Mouse (Mus musculus): ENCODE data around the gene Cald1. TPM values are rescaled to one million over a fixed set of nuclear protein-coding genes. Genes with fewer than 3 reads are reported as not detected.

The Cald1 gene
- polyA plus RNA-seq (2015; fragmentation: Nextera tagmentation; extraction: Ambion mirVana) = 122 and 138 TPM in 2 replicates

- peak within 1 kb of the TSS; percentile 60 for H3K4me3 ChIP-seq (ENCODE audit: low read length)
- H3K4me2 ChIP-seq (ENCODE audit: low read depth, low read length) = peak within 1 kb of the TSS; percentile 80
- H3K36me3 ChIP-seq (ENCODE audit: control insufficient read depth, insufficient read depth) = no peaks in the 10 kb centered on the region
- peaks cover 30% of the 10 kb centered on the region for H3K4me1 ChIP-seq (ENCODE audit: control insufficient read depth, insufficient read depth, low read length)
- 8% methylated on average over 16 of the region's 16 CpGs for WGBS
- H3K9ac ChIP-seq (ENCODE audit: low read length) = peak within 1 kb of the TSS; percentile 71
- H3K9me3 ChIP-seq (replicated peaks; ENCODE audit: control insufficient read depth, low read length) = no peaks in the 10 kb centered on the region
- H3K27ac ChIP-seq (ENCODE audit: low read length) = peak within 1 kb of the TSS; percentile 89
- H3K27me3 ChIP-seq (ENCODE audit: control insufficient read depth, insufficient read depth, low read length) = no peaks in the 10 kb centered on the region
- peak; percentile 91 for ATAC-seq (replicated peaks; ENCODE audit: extremely low read depth, insufficient read depth, low FRiP score)
These were observed at the start of gene Cald1 for GRCm38 (mm10) chr6:34598121-34599065. Gene Cald1 (plus strand): TSS chr6:34598500.

- Histone ChIP-seq H3K4me2 (ENCODE audit: low read depth, low read length) (no peak overlapping the region), H3K4me1 (ENCODE audit: control insufficient read depth, insufficient read depth, low read length) (no peaks in the 10 kb centered on the region), H3K36me3 (ENCODE audit: control insufficient read depth, insufficient read depth) (no peaks in the 10 kb centered on the region), H3K4me3 (ENCODE audit: low read length) (no peak overlapping the region), H3K27ac (ENCODE audit: low read length) (no peak overlapping the region), H3K9me3 (replicated peaks; ENCODE audit: control insufficient read depth, low read length) (peaks cover 5% of the 10 kb centered on the region; the same call in 1 of the 2 replicates), H3K27me3 (ENCODE audit: control insufficient read depth, insufficient read depth, low read length) (no peaks in the 10 kb centered on the region), H3K9ac (ENCODE audit: low read length) (no peak overlapping the region)
- 38% methylated on average over 2 of the region's 2 CpGs for WGBS
- no peak for ATAC-seq (replicated peaks; ENCODE audit: extremely low read depth, insufficient read depth, low FRiP score)
These were observed 49.3 kb upstream of the Cald1 start for GRCm38 (mm10) chr6:34549017-34549416.

GRCm38 (mm10) chr6:34552489-34553157 lies 45.7 kb upstream of the Cald1 start:
- Histone ChIP-seq H3K9ac (ENCODE audit: low read length) (no peak overlapping the region), H3K4me2 (ENCODE audit: low read depth, low read length) (no peak overlapping the region), H3K9me3 (replicated peaks; ENCODE audit: control insufficient read depth, low read length) (peaks cover 5% of the 10 kb centered on the region; the same call in 1 of the 2 replicates), H3K36me3 (ENCODE audit: control insufficient read depth, insufficient read depth) (no peaks in the 10 kb centered on the region), H3K27me3 (ENCODE audit: control insufficient read depth, insufficient read depth, low read length) (no peaks in the 10 kb centered on the region), H3K4me3 (ENCODE audit: low read length) (no peak overlapping the region), H3K4me1 (ENCODE audit: control insufficient read depth, insufficient read depth, low read length) (no peaks in the 10 kb centered on the region), H3K27ac (ENCODE audit: low read length) (no peak overlapping the region)
- no peak for ATAC-seq (replicated peaks; ENCODE audit: extremely low read depth, insufficient read depth, low FRiP score)
- 89% methylated on average over 4 of the region's 4 CpGs for WGBS

GRCm38 (mm10) chr6:34554291-34554997 lies 43.9 kb upstream of the Cald1 start:
- H3K36me3 ChIP-seq (ENCODE audit: control insufficient read depth, insufficient read depth) = no peaks in the 10 kb centered on the region

GRCm38 (mm10) chr6:34559521-34559920 lies 38.8 kb upstream of the Cald1 start:
- Histone ChIP-seq H3K27ac (ENCODE audit: low read length) (no peak overlapping the region), H3K4me1 (ENCODE audit: control insufficient read depth, insufficient read depth, low read length) (no peaks in the 10 kb centered on the region), H3K27me3 (ENCODE audit: control insufficient read depth, insufficient read depth, low read length) (no peaks in the 10 kb centered on the region), H3K4me3 (ENCODE audit: low read length) (no peak overlapping the region), H3K4me2 (ENCODE audit: low read depth, low read length) (no peak overlapping the region), H3K36me3 (ENCODE audit: control insufficient read depth, insufficient read depth) (no peaks in the 10 kb centered on the region), H3K9ac (ENCODE audit: low read length) (no peak overlapping the region), H3K9me3 (replicated peaks; ENCODE audit: control insufficient read depth, low read length) (no peaks in the 10 kb centered on the region)
- 87% methylated on average over 4 of the region's 4 CpGs for WGBS
- no peak for ATAC-seq (replicated peaks; ENCODE audit: extremely low read depth, insufficient read depth, low FRiP score)

More at GRCm38 (mm10) chr6:34554291-34554997, 43.9 kb upstream of the Cald1 start:
- ATAC-seq (replicated peaks; ENCODE audit: extremely low read depth, insufficient read depth, low FRiP score) = no peak
- WGBS = 68% methylated on average over 9 of the region's 9 CpGs
- Histone ChIP-seq H3K9me3 (replicated peaks; ENCODE audit: control insufficient read depth, low read length) (peaks cover 5% of the 10 kb centered on the region; the same call in 1 of the 2 replicates), H3K4me1 (ENCODE audit: control insufficient read depth, insufficient read depth, low read length) (no peaks in the 10 kb centered on the region), H3K27me3 (ENCODE audit: control insufficient read depth, insufficient read depth, low read length) (no peaks in the 10 kb centered on the region), H3K4me2 (ENCODE audit: low read depth, low read length) (no peak overlapping the region), H3K9ac (ENCODE audit: low read length) (no peak overlapping the region), H3K4me3 (ENCODE audit: low read length) (no peak overlapping the region), H3K27ac (ENCODE audit: low read length) (no peak overlapping the region)

- no peak for ATAC-seq (replicated peaks; ENCODE audit: extremely low read depth, insufficient read depth, low FRiP score)
- 75% methylated on average over 7 of the region's 7 CpGs for WGBS
- no peaks in the 10 kb centered on the region for H3K36me3 ChIP-seq (ENCODE audit: control insufficient read depth, insufficient read depth)
- H3K9me3 ChIP-seq (replicated peaks; ENCODE audit: control insufficient read depth, low read length) = no peaks in the 10 kb centered on the region
- no peak overlapping the region for H3K4me3 ChIP-seq (ENCODE audit: low read length)
- no peaks in the 10 kb centered on the region for H3K27me3 ChIP-seq (ENCODE audit: control insufficient read depth, insufficient read depth, low read length)
- no peak overlapping the region for H3K4me2 ChIP-seq (ENCODE audit: low read depth, low read length)
- H3K27ac ChIP-seq (ENCODE audit: low read length) = no peak overlapping the region
- no peaks in the 10 kb centered on the region for H3K4me1 ChIP-seq (ENCODE audit: control insufficient read depth, insufficient read depth, low read length)
- H3K9ac ChIP-seq (ENCODE audit: low read length) = no peak overlapping the region
These were observed 33.0 kb upstream of the Cald1 start for GRCm38 (mm10) chr6:34565176-34565880.

GRCm38 (mm10) chr6:34567298-34567697 lies 31.0 kb upstream of the Cald1 start:
- no peak overlapping the region for H3K4me3 ChIP-seq (ENCODE audit: low read length)
- no peak overlapping the region for H3K9ac ChIP-seq (ENCODE audit: low read length)
- H3K4me1 ChIP-seq (ENCODE audit: control insufficient read depth, insufficient read depth, low read length) = no peaks in the 10 kb centered on the region
- no peaks in the 10 kb centered on the region for H3K9me3 ChIP-seq (replicated peaks; ENCODE audit: control insufficient read depth, low read length)
- no peak overlapping the region for H3K4me2 ChIP-seq (ENCODE audit: low read depth, low read length)
- no peak for ATAC-seq (replicated peaks; ENCODE audit: extremely low read depth, insufficient read depth, low FRiP score)
- H3K27me3 ChIP-seq (ENCODE audit: control insufficient read depth, insufficient read depth, low read length) = no peaks in the 10 kb centered on the region
- WGBS = 75% methylated on average over 5 of the region's 5 CpGs
- H3K36me3 ChIP-seq (ENCODE audit: control insufficient read depth, insufficient read depth) = no peaks in the 10 kb centered on the region
- no peak overlapping the region for H3K27ac ChIP-seq (ENCODE audit: low read length)

- no peak overlapping the region for H3K9ac ChIP-seq (ENCODE audit: low read length)
- H3K4me3 ChIP-seq (ENCODE audit: low read length) = no peak overlapping the region
- no peak for ATAC-seq (replicated peaks; ENCODE audit: extremely low read depth, insufficient read depth, low FRiP score)
- no peak overlapping the region for H3K4me2 ChIP-seq (ENCODE audit: low read depth, low read length)
- H3K27me3 ChIP-seq (ENCODE audit: control insufficient read depth, insufficient read depth, low read length) = no peaks in the 10 kb centered on the region
- no peaks in the 10 kb centered on the region for H3K9me3 ChIP-seq (replicated peaks; ENCODE audit: control insufficient read depth, low read length)
- peaks cover 11% of the 10 kb centered on the region; the same call in 1 of the 2 replicates for H3K4me1 ChIP-seq (ENCODE audit: control insufficient read depth, insufficient read depth, low read length)
- 70% methylated on average over 6 of the region's 6 CpGs for WGBS
- H3K36me3 ChIP-seq (ENCODE audit: control insufficient read depth, insufficient read depth) = no peaks in the 10 kb centered on the region
- H3K27ac ChIP-seq (ENCODE audit: low read length) = no peak overlapping the region
These were observed 18.7 kb upstream of the Cald1 start for GRCm38 (mm10) chr6:34579504-34580068.
